Mouse (Mus musculus) induced T-regulatory cell, adult 2 months (primary cell): ENCODE measurements around the gene Tmem219.

ENCODE experiments used
- DNase-seq: peaks from one replicate; pipeline ENCODE4 v3.0.0-alpha.2; 2012; ENCODE audit warnings: low read depth

Tmem219 gene

DNA sequence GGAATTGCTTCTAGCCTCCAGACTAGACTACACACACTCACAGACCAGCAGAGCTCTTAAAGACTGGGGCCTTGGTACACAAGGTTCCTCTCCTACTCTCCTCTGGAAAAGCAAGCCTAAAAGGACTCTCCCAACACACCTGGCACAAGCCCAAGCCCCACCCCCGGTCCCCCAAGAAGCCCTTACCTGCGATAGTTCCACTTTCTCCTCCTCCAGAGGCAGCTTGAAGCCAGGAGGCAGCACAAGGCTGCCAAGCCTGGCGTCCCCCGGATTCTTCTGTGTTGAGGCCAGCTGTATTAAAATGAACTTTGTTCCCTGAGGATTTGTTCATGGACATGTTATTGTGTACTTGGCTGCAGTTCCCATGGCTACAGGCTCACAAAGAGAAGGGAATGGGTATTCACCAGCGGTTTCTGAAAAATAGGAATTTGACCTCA is at the start of gene Tmem219:
Tmem219 (minus strand) TSS at position 294 of the 437 bp plus-strand sequence.
- DNase-seq, result no peak

DNA sequence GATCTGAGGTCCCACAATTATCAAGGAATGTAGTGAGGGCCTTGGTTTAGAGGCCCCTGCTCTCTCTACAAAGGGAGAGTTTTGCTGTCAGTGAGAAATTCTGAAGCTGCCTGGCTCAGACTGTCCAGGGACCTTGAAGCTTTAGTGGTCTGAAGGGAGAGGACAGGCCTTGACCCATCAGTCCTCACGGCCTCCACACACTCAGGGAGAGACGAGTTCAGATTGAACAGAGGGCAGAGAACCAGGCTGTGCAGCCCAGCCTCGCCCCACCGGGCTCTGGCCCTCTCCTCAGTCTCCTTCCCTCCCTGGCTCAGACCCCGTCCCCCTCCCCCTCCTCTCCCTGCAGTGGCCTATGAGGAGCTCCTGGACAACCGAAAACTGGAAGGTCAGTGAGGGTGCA is 44.6 kb upstream of the Tmem219 start:
- DNase-seq, result no peak

DNA sequence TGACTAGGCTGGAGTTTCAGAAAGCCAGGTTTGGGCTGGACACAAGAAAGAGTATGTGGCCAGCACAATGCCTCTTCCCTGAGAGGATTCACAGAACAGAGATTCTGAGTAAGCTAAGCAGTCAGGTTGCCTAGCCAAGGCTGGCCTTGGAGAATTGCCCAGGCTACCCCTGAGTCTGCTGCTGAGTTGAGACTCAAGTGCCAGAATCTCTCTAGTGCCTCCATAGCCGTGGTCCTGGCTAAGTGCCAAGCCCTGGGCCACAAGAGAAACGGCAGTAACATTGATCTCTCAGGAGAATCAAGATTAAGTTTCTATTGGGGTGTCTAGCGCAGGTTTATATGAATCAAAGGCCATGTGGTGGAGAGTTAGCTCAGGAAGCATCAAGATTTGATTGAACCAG is 42.9 kb upstream of the Tmem219 start:
- no peak for DNase-seq

DNA sequence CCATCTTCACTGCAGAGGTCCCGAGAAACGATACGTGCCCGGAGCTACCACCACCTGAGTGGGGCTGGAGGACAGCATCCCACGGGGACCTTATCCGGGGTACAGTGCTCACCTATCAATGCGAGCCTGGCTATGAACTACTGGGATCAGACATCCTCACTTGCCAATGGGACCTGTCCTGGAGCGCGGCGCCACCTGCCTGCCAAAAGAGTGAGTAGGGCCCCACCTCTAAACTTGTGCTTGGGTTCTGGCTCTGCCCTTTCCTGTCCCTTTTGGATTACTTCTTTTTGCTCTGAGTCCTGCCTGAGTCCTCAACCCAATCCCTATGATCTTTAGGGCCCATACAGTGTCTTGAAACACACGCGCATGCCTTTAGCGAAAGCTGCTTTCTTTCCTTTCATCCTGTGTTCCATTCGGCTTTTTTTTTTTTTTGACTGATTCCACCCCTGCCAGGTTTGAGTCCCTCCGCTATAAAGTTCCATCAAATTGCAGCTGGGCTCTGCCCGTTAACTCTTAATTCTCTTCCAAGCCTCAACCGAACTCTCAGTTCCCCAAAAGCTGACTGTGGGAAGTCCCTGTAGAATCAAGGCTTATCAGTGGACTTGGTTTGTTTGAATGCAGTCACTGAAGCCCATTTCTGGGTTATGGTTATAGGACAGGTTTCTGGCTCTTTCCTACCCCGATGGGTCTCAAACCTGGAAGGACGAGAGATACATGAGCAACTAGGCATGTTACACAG is 41.0 kb upstream of the Tmem219 start:
- DNase-seq, result peak; percentile 46

DNA sequence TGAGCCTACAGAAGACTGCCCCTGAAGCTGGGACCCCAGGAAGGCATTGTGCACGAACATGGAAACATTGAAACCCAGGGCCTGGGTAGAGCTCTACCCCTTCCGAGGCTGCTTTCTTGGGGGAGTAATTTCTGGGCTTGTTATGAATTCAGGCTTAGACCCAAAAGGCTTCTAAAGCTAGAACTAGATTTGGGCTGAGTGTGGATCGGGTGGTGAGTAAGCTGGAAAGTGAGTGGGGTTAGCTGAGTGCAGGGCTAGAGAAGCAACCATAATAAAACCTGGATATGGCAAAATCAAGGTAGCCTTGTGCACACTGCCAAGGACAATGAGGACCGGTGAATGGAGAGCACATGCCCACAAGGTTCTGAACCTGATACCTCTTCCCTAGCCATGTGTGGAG is 39.2 kb upstream of the Tmem219 start:
- DNase-seq, result no peak

DNA sequence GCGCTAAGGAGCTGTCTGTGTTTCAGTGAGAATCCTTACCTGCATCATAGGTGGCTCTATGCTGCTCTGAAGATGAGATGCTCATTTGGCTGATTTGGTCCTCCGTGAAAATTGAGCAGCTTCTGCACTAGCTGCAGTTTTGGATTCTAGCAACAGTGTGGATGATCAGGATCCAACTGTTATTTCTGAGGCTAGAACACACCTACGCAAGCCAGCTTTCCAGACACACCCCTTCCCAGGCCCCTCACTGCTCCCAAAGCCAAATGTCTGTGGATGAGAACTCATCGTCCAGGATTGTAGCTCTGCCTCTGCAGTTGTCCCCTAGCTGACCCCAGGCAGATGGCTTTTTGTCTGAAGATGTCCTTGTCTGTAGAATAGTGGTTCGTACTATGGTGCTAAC is 38.4 kb upstream of the Tmem219 start:
- DNase-seq, result no peak

DNA sequence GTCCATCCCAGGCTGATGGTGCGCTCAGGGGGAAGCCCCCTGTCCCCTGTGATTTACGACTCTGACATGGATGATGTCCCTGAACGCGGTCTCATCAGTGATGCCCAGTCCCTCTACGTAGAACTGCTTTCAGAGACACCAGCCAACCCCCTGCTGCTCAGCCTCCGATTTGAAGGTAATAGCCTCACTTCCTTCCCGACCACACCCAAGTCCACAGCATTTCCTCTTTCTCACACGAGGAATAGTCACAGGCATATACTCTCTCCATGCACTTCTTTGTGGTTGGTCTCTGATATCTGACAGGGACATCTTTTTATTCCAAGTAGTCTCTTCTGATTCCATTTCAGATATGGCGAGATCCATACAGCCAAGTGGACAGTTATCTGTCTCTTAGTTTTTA is 37.1 kb upstream of the Tmem219 start:
- no peak for DNase-seq

DNA sequence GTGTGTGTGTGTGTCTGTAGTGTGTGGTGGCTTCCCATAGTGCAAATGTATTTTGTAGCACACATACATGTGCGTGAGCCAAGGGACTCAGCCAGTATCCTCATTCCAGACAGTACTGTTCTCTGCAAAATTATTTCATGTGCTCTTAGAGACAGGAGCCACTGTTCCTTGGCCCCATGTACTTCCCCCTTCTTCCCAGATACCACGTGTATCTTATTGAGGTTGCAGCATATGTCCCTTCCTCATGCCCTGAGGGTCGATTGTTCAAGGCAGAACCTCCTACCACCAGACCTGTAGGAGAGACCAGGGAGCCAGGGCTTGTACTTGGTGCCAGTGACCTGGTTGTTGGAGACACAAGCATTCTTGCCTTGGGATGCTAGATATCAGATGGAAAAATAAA is 32.4 kb upstream of the Tmem219 start:
- DNase-seq, result no peak

DNA sequence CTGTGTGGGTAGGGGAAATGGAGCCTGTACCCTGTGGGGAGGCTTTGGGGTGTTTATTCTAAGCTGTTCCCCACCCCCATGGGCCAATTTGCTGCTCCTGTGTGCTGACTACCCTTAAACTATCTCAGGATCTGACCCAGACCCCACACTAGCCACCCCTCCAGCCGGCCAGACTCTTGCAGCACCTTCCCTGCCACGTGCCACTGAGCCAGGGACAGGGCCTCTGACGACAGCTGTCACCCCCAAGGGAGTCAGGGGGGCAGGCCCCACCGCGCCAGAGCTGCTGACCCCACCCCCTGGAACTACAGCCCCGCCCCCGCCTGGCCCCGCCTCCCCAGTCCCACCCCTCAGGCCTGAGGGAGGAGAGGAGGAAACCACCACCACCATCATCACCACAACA is 29.9 kb upstream of the Tmem219 start:
- DNase-seq, result peak; percentile 36

DNA sequence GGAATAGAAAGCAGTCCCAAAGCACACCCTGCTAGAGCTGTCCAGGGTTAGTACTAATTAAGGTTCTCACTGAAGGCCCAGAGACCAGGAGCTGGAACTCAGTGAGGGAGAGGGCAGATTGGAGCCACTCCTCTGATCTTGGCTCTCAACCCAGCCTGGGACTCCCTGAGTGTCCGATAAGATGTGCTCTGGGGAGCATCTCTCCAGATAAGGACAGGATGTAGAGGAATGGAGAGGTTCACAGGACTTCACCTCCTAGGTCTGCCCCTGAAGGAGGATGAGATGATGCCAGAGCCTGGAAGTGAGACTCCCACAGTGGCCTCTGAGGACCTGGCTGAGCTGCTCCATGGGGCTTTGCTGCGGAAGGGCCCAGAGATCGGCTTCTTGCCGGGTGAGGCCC is 29.0 kb upstream of the Tmem219 start:
- DNase-seq, result no peak

DNA sequence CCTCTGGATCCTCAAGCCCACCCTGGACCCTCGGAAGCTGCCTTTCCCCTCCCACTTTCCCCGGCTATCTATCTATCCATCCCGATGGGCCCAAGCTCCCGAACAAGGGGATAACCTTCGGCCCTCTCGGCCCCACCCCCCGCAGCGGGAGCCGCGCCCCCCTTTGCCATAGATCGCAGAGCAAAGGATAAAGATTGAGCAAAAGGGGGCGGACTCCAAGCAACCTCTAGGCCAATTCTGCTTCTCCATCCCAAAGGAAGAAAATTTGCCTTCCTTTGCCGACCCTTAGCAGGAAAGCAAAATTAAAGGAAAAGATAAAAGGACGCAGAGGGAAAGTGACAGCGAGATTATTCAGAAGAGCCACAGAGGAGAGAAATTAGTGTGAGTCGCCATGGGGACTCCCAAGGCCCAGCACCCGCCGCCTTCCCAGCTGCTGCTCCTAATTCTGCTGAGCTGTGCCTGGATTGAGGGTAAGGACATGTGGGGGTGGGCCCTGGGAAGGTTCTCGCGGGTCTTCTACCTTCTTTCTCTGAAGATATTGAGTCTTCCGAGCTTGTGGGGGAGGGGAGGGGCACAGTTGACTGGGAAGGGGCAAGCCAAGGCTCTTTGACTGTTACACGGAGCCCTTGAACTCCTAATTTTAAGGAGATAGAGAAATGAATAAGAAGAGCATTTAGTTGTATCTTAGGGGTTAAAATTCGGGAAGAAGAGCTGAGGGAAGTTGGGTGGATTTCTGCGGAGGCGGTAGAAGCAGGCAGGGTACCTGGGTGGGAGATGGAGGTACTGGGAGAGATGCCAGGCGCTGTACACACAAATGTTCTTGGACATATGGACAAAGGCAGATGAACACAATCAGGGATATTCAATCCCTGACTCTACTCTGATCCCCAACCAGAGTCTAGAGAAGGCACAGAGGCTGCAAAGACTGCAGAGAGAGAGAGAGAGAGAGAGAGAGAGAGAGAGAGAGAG is 28.2 kb upstream of the Tmem219 start:
- DNase-seq, result no peak

DNA sequence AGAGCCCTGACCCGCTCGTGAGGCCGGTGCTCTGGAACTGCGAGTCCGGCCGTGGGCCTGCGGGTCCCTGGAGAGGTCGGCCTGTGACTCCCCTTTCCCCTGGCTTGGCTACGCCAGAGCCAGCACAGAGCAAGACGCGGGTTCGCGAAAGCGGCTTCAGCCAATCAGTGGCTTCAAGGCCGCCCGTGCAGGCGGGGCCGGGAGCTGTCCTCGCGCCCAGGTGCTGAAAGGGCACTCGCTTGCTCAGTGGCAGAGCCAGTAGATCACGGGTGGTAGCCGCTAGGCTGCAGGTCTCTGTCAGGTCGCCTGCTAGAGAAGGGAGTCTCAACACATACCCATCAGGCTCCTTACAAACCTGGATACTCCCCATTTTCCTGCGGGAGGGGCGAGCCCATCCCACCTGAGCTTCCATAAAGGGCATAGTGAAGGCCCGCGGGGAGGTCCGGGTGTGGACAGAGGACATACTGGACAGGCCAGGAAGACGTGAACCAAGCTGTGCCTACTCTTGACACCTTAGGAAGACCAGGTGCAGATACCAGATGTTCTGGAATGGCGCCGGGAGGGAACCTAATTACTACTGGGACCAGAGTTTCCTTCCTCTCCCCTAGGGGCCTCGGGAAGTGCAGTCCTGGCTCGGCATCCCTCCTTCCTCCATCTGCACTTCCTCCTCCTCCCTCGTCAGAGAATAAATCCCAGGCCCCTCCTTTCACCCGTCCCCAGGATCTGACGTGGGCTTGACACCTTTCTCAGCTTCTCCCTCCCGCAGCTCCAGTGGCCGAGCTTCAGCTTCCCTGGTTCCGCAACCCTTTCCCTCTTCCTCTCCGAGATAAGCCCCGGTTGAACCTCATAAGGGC is 27.3 kb upstream of the Tmem219 start, which contains the start of gene Sez6l2:
Sez6l2 (plus strand) TSS at position 771 of the 854 bp plus-strand sequence.
- peak; percentile 91 for DNase-seq

DNA sequence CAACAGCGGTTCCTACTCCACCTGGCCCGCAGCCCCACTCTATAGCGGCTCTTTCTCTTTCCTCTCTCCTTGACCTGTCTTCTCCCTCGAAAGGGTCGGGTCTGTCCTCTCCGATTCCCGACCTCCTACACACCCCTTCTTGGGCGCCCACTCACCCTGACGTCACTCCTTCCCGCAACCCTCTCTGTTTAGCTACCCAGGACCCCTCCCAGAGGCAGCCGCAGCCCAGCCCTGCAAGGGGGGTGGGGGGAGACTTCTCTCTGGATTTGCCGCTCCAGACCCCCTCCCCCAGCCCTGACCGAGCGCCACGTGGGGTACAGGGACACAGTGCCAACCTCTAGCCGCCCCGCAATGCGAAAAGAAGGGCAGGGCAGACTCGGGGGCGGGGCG is 26.7 kb upstream of the Tmem219 start, which contains the start of gene Asphd1:
Asphd1 (minus strand) TSS at position 180 of the 390 bp plus-strand sequence.
- DNase-seq, result no peak

DNA sequence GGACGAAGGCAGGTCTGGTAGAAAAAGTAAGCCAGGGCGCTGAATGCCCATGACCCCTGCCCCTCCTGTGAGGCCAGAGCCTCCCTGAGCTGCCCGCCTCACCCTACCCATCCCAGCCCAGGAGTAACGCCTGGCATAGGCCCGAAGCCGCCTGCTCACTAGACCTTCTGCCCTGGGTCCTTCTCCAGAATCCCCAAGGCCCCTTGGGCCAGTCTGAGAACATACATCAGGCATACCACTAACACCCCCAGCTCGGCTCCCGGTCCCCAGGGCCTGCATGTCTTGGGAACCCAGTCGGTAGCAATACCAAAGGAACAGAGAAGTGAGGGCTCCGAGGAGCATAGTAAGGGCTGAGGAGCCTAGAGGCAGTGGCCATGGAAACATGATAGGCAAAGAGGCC is 25.9 kb upstream of the Tmem219 start:
- DNase-seq, result no peak

DNA sequence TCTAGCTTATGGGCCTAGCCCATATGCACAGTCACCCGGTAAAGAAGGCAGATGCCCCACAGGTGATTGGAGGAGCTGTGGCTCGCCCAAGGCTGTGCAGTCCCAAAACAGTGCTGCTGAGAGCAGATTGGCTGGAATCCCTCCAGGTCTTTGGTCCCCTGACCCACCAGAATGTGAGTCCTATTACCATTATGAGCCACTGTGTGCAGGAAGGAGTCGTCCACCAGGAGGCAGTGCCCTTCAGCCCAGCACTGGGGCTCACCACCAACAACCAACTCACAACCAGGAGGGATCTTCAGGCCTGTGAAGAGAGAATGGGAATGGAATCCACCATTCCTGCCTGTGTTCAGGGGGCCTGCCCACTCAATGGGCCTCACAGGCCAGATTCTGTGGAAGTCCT is 23.8 kb upstream of the Tmem219 start:
- peak; percentile 67 for DNase-seq

DNA sequence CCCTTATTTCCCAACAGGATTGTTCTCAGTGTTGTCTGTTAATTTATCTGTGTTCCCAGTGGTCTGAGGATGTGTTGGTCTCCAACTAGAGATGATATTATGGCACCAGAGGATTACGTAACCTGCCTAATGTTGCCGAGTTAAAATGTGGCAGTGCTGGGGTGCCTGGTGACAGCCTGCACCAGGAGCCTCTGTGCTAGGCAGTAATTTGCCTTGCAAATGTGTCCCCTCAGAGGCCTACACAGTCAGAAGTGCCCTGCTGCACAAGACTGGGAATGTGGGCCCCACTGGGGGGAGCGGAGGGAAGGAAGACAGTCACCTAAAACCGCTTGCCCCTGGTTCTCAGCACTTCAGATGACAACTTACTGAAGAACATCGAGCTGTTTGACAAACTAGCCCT is 19.1 kb upstream of the Tmem219 start:
- no peak for DNase-seq

DNA sequence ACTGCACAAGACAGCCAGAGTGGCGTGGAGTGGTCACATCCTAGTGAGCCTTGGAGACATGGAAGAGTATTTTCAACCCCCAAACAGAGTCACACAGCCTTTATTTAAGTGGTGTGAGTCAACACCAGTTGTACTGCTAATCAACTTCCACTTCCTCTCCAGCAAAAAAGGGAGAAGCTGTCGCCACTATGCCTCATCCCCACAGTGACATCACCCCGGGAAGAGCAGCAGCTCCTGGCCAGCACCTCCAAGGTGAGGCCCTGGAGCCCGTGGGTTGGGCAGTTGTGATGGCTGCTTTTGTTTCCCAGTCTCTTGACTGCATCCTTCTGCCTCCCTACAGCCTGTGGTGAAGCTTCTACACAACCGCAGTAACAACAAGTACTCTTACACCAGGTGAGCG is 18.5 kb upstream of the Tmem219 start:
- DNase-seq, result no peak

DNA sequence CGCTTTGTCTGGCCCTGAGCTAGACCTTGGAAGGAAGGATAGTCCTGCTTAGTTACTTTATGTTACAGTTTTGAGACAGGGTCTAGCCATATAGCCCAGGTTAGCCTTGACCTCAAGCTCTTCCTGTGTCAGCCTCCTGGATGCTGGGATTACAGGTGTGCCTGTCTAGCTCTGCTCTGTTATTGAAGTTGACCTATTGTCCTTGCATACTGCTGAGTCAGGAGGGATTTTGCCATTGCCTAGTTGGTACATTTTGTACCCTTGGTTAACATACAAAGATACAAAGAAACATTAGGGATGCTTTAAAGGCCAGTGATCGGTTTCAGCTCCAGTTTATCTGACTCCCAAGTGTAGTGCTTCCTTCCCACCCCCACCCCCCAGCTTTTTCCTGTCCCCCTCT is 9.9 kb upstream of the Tmem219 start:
- DNase-seq, result no peak

DNA sequence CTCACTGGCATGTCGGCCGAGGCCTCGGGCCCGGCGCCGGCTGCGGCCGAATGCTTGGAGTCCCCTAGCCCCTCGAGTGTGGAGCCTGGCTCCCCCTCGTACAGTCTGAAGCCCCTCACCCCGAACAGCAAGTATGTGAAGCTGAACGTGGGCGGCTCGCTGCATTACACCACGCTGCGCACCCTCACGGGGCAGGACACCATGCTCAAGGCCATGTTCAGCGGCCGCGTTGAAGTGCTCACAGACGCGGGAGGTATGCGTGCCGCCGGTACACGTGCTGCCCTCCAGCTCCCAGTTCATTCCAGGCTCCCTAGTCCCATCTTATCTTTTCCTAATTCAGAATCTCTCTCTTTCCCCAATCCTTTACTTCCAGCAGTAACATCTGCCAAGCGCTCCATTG is 6.3 kb upstream of the Tmem219 start:
- DNase-seq, result no peak

DNA sequence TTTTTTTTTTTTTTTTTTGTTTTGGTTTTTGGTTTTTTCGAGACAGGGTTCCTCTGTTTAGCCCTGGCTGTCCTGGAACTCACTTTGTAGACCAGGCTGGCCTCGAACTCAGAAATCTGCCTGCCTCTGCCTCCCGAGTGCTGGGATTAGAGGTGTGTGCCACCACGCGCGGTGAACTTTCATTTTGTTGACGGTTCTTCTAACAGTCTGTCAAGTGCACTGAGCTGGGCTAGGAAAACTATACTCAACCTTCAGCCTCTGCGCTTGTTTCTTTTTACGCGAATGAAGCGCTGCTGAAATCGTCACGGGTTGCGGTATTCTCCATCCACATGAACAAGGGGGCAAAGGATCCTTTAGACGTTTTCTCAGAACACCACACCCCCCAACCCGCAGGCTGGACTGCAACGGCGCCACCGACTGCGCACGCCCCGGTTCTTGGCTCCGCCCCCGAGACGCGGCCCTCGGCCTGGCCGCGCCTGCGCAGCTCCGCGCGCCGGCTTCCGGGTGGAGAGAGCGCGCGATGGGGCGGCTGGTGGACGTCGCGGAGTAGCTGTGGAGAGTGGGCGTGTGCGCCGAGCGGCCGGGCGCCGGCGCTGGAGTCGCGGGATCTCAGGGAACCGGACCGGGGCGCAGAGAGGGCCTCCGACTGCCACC is 5.8 kb upstream of the Tmem219 start, which contains the start of gene Kctd13:
Kctd13 (plus strand) TSS at position 496 of the 654 bp plus-strand sequence.
- DNase-seq, result peak; percentile 96

DNA sequence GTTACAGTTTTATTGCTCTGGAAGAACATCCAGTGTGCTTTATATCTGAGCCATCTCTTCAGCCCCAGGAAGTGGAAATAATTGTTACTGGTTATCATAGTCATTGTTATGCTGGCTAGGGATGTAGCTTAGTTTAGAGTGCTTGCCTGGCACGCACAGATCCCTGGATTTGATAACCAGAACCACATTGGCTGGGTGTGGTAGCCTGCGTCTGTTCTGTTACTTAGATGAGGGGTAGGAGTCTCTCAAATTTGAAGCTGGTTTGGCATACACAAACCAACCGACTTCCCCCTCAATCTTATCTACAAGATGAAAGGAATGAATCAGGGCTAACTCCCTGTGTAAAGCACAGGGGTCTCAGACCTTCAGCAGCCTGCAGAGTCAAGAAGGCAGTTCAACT is 3.6 kb upstream of the Tmem219 start:
- peak; percentile 38 for DNase-seq
